Mouse (Mus musculus) stomach, embryonic 15.5 days (tissue): ENCODE results near the gene Sv2c. TPM values are rescaled to one million over a fixed set of nuclear protein-coding genes. Genes with fewer than 3 reads are reported as not detected.

Source experiments
- ATAC-seq: fragments of 200-750 bp; cut with Nextera tagmentation; 2 replicates; pipeline ENCODE4 v1.8.0; 2017; ENCODE audit warnings: low read depth, moderate number of reproducible peaks, moderate TSS enrichment; ENCODE audit not compliant: insufficient read depth, low FRiP score
- H3K27ac ChIP-seq: fragments of 300-500 bp; sonication (generic); 2 replicates; pipeline ENCODE4 v1.5.1; 2015; ENCODE audit warnings: mild to moderate bottlenecking, inconsistent platforms
- H3K27me3 ChIP-seq: fragments of 300-500 bp; sonication (generic); replicated peaks from 2 replicates; pipeline ENCODE4 v1.6.1; 2015; ENCODE audit warnings: inconsistent platforms
- H3K36me3 ChIP-seq: fragments of 300-500 bp; sonication (generic); 2 replicates; pipeline ENCODE4 v1.6.1; 2015; ENCODE audit warnings: inconsistent platforms
- H3K4me1 ChIP-seq: fragments of 300-500 bp; sonication (generic); 2 replicates; pipeline ENCODE4 v1.6.1; 2015; ENCODE audit warnings: inconsistent platforms
- H3K4me2 ChIP-seq: fragments of 300-500 bp; sonication (generic); 2 replicates; pipeline ENCODE4 v1.6.1; 2015; ENCODE audit warnings: mild to moderate bottlenecking, inconsistent platforms
- H3K4me3 ChIP-seq: fragments of 300-500 bp; sonication (generic); replicated peaks from 2 replicates; pipeline ENCODE4 v1.5.1; 2015; ENCODE audit warnings: inconsistent platforms
- H3K9ac ChIP-seq: fragments of 300-500 bp; sonication (generic); 2 replicates; pipeline ENCODE4 v1.6.1; 2015; ENCODE audit warnings: inconsistent platforms
- H3K9me3 ChIP-seq: fragments of 300-500 bp; sonication (generic); 2 replicates; pipeline ENCODE4 v1.6.1; 2016; ENCODE audit warnings: inconsistent platforms
- WGBS: fragments of 180-500 bp; shearing (Covaris S2); methylation state at CpG from one replicate; pipeline ENCODE4 v1.1.7; 2015; 5-methylcytosine and 5-hydroxymethylcytosine counted together
- polyA plus RNA-seq: library from polyadenylated mRNA; unstranded; fragments of >200 nt; fragmentation: Nextera tagmentation; extraction: Ambion mirVana; gene quantifications from 2 replicates; pipeline ENCODE4 v1.2.1, GENCODE M21; 2015

The Sv2c gene
- polyA plus RNA-seq, 1 experiment from 2014 or later: 2.6 TPM

DNA sequence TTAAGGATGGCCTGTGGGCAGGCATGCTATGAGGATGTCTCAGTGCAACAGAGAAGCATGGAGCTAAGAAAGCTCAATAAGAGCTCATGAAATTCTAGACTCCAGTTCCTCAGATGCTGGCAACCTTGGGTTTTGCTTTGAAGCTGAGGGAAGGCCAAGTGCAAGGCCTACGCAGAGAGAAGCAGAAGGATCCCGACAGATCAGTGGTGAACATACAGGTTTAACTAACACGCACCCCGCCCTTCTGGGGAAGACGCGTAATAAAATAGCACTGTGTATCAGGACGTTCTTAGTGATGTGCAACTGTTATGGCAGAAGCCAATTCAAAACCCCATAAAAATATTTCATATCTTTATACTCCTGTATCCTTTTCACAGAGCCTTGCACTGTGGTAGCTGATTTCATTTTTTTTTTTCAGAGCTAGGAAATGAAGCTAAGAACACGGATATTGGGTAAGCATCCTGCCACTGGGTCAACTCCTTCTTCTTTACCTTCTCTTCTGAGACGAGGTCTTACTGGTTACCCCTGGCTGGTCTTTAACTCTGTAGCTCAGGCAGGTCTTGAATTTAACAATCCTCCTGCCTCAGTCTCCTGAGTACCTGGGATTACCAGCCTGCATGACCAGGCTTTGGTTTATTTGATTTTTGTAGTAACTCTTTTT lies 213.6 kb downstream of the Sv2c start:
- Histone ChIP-seq H3K9me3 (no peaks in the 10 kb centered on the region), H3K27ac (no peak overlapping the region), H3K4me2 (no peak overlapping the region), H3K4me1 (no peaks in the 10 kb centered on the region), H3K36me3 (no peaks in the 10 kb centered on the region), H3K4me3 (no peak overlapping the region), H3K9ac (no peak overlapping the region), H3K27me3 (no peaks in the 10 kb centered on the region)
- 88% methylated on average over 9 of the region's 9 CpGs for WGBS
- ATAC-seq: no peak

DNA sequence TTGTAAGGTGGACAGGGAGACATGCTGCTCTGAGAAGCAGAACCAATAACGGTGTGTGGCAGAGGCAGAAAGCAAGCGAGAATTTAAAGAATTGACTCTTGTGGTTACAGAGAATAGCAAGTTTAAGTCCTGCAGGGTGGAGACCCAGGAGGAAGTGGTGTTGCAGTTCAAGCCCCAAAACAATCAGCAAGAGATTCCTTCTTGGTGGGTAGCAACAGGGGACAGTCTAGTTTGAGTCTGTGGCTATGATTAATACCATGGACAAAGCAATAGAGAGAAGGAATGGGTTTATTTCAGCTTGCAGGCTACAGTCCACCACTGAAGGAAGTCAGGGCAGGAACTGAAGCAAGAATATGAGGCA lies 219.4 kb downstream of the Sv2c start:
- Histone ChIP-seq H3K4me2 (no peak overlapping the region), H3K27me3 (no peaks in the 10 kb centered on the region), H3K9me3 (no peaks in the 10 kb centered on the region), H3K9ac (no peak overlapping the region), H3K36me3 (no peaks in the 10 kb centered on the region), H3K4me3 (no peak overlapping the region), H3K4me1 (no peaks in the 10 kb centered on the region), H3K27ac (no peak overlapping the region)
- WGBS: 77% methylated on average over 2 of the region's 2 CpGs
- ATAC-seq: no peak

DNA sequence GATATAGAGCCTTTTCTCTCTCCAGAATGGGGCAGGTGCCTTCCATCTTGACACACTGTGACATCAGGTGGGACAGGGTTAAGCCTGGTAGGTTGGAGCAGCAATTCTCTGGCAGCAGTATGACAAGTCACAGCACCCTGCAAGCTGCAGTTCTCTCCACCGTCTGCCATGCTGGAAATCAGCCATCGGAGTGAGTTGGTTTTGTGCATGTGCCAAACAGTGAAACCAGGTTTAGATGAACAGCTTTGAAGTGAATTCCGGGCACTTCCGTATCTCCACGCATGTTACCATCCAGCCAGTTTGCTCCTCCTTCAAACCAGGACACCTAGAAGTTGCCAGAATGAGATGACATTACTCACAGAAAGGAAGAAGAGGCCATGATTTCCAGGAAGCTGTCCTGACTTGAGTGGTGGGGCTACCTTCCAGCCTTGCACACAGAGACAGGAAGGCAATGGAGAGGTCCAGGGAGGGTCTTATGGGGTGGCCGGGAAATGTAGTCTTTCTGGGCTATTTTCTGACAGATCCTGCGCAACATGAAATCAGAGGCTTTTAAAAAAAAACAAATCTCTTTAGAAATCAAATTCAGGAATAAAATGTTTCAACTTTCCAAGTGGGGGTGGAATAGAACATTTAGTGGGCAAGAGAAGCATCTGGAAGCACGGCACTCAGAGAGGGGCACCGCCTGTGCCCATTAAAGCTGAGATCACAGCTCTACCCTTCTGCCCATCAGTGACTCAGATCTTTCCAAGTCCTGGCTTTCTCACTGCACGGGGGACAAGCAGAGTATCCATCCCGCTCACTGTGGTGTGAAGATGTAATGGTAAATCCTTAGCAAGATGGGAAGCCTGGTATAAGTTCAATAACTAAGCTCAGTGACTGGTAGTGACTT lies 220.0 kb downstream of the Sv2c start:
- no peak overlapping the region for H3K4me3 ChIP-seq
- no peak overlapping the region for H3K4me2 ChIP-seq
- ATAC-seq: no peak
- H3K4me1 ChIP-seq: no peaks in the 10 kb centered on the region
- no peak overlapping the region for H3K9ac ChIP-seq
- H3K9me3 ChIP-seq: no peaks in the 10 kb centered on the region
- 77% methylated on average over 11 of the region's 11 CpGs for WGBS
- H3K36me3 ChIP-seq: no peaks in the 10 kb centered on the region
- H3K27me3 ChIP-seq: no peaks in the 10 kb centered on the region
- H3K27ac ChIP-seq: no peak overlapping the region

DNA sequence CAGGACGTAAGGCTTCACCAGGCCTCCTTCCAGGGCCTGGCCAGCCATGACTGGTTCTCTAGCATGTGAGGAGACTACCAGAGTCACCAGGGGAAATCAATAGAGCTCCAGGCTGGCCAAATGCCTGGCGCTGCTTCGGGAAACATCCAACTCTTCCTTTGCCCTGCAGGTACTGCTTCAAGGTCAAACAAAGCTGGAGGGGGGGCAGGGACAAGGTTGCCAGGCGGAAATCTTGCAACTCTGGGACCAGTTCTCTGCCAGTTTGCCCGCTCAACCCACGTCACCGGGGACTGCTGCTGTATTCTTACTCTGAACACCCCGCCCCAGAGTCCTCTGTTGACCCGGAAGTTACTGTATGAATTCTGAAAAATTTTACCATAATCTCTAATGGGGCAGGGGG lies 222.1 kb downstream of the Sv2c start:
- 71% methylated on average over 9 of the region's 9 CpGs for WGBS
- no peaks in the 10 kb centered on the region for H3K9me3 ChIP-seq
- H3K9ac ChIP-seq: no peak overlapping the region
- no peak overlapping the region for H3K4me2 ChIP-seq
- H3K4me3 ChIP-seq: no peak overlapping the region
- no peaks in the 10 kb centered on the region for H3K36me3 ChIP-seq
- H3K27me3 ChIP-seq: no peaks in the 10 kb centered on the region
- no peaks in the 10 kb centered on the region for H3K4me1 ChIP-seq
- no peak for ATAC-seq
- H3K27ac ChIP-seq: no peak overlapping the region

DNA sequence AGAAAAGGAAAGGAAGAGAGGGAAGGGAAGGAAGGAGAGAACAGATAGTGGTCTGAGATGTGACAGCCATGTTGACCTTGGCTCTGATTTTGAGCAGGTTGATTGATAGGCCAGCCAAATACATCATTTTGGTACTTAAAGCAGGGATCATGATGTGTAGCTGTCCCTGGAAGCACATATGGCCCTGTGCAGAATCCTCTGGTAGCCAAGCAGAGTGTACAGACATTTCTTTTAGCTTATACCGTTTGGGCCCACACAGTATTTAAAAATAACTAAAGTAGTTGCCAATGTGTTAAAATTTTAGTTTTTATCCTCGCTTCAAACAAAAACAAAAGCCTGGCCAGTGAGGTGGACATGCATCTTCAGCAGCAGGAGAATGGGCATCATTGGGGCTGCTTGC lies 223.1 kb downstream of the Sv2c start:
- Histone ChIP-seq H3K36me3 (no peaks in the 10 kb centered on the region), H3K4me1 (no peaks in the 10 kb centered on the region), H3K9ac (no peak overlapping the region), H3K27ac (no peak overlapping the region), H3K27me3 (no peaks in the 10 kb centered on the region), H3K4me3 (no peak overlapping the region), H3K9me3 (no peaks in the 10 kb centered on the region), H3K4me2 (no peak overlapping the region)
- 77% methylated on average over 2 of the region's 2 CpGs for WGBS
- ATAC-seq: no peak

Other genes starting within 250 kb of the Sv2c start
- 20.3 and 20.9 TPM in 2 replicates for gene Iqgap2, start 240.7 kb downstream of the Sv2c start, polyA plus RNA-seq
- gene Gm20075, start 51.2 kb downstream of the Sv2c start, polyA plus RNA-seq: 20.6 and 27.9 TPM in 2 replicates
- 0.15 and 0.21 TPM in 2 replicates for gene Gm17190, start 50.5 kb downstream of the Sv2c start, polyA plus RNA-seq